Mouse (Mus musculus) spleen, adult 2 months (tissue): ENCODE results near the gene Rnf144b. TPM values are rescaled to one million over a fixed set of nuclear protein-coding genes. Genes with fewer than 3 reads are reported as not detected.

ENCODE experiments used
- DNase-seq, 2 experiments: peaks; one replicate each; pipeline versions ENCODE4 v3.0.0 to v3.0.0-alpha.2; 2012 to 2021; ENCODE audit warnings: low spot score in 2 of 2, low read depth in 1 of 2
- H3K27ac ChIP-seq: fragments of 200-500 bp; 2 replicates; pipeline ENCODE4 v1.5.1; 2012; ENCODE audit warnings: low read length, inconsistent platforms; ENCODE audit not compliant: insufficient read depth
- H3K27me3 ChIP-seq: fragments of 200-500 bp; 2 replicates; pipeline ENCODE4 v1.6.1; 2012; ENCODE audit warnings: mild to moderate bottlenecking, moderate library complexity, low read length, inconsistent platforms; ENCODE audit not compliant: control insufficient read depth, insufficient read depth
- H3K36me3 ChIP-seq: fragments of 200-500 bp; 2 replicates; pipeline ENCODE4 v1.6.1; 2012; ENCODE audit warnings: mild to moderate bottlenecking, low read length, inconsistent platforms; ENCODE audit not compliant: control insufficient read depth, insufficient read depth
- H3K4me1 ChIP-seq: fragments of 200-500 bp; 2 replicates; pipeline ENCODE4 v1.6.1; 2011; ENCODE audit warnings: inconsistent platforms; ENCODE audit not compliant: control insufficient read depth, insufficient read depth, insufficient read length
- H3K4me3 ChIP-seq: fragments of 200-500 bp; 2 replicates; pipeline ENCODE4 v1.5.1; 2011; ENCODE audit warnings: mild to moderate bottlenecking, inconsistent platforms; ENCODE audit not compliant: insufficient read depth, insufficient read length; ENCODE audit errors: extremely low read depth
- CTCF ChIP-seq: fragments of 200-500 bp; IDR thresholded peaks from 2 replicates; pipeline ENCODE4 v1.5.1; 2011; ENCODE audit warnings: mild to moderate bottlenecking, inconsistent platforms; ENCODE audit not compliant: insufficient read depth, insufficient read length, insufficient replicate concordance; ENCODE audit errors: extremely low read depth
- POLR2A ChIP-seq: fragments of 200-500 bp; IDR thresholded peaks from 2 replicates; pipeline ENCODE4 v1.6.1; 2011; ENCODE audit warnings: low read depth, low read length, inconsistent platforms
- WGBS: fragments of 180-500 bp; shearing (Covaris S2); methylation state at CpG from one replicate; pipeline ENCODE4 v1.1.7; 2018; 5-methylcytosine and 5-hydroxymethylcytosine counted together
- polyA plus RNA-seq: library from polyadenylated mRNA; depleted of rRNA; stranded (reverse); fragments of >200 nt; gene quantifications from 2 replicates; pipeline ENCODE4 v1.2.3, GENCODE M21; 2012

Gene Rnf144b
- polyA plus RNA-seq, 1 experiment, result 4.6 TPM

- no peak for DNase-seq
- Histone ChIP-seq H3K4me1 (no peaks in the 10 kb centered on the region), H3K27ac (no peak overlapping the region), H3K27me3 (no peaks in the 10 kb centered on the region), H3K4me3 (no peak overlapping the region), H3K36me3 (no peaks in the 10 kb centered on the region)
- no peak for TF ChIP-seq CTCF
- TF ChIP-seq POLR2A, result no peak
- 84% methylated on average over 6 of the region's 6 CpGs for WGBS
These were observed 20.3 kb downstream of the Rnf144b start for GRCm38 (mm10) chr13:47142764-47143163.

- 84% methylated on average over 9 of the region's 9 CpGs for WGBS
- no peak for DNase-seq
- Histone ChIP-seq H3K4me1 (no peaks in the 10 kb centered on the region), H3K27me3 (no peaks in the 10 kb centered on the region), H3K27ac (no peak overlapping the region), H3K36me3 (no peaks in the 10 kb centered on the region), H3K4me3 (no peak overlapping the region)
- TF ChIP-seq POLR2A (no peak), CTCF (no peak)
These were observed 23.5 kb downstream of the Rnf144b start for GRCm38 (mm10) chr13:47145939-47146338.

- Histone ChIP-seq H3K4me1 (no peaks in the 10 kb centered on the region), H3K36me3 (no peaks in the 10 kb centered on the region), H3K27me3 (no peaks in the 10 kb centered on the region), H3K27ac (no peak overlapping the region), H3K4me3 (no peak overlapping the region)
- WGBS, result 84% methylated on average over 7 of the region's 7 CpGs
- no peak for DNase-seq
- TF ChIP-seq POLR2A, result no peak
- no peak for TF ChIP-seq CTCF
These were observed 23.9 kb downstream of the Rnf144b start for GRCm38 (mm10) chr13:47146388-47146787.

GRCm38 (mm10) chr13:47148573-47148972 lies 26.1 kb downstream of the Rnf144b start:
- DNase-seq, result no peak
- TF ChIP-seq POLR2A (no peak), CTCF (no peak)
- Histone ChIP-seq H3K27me3 (no peaks in the 10 kb centered on the region), H3K27ac (no peak overlapping the region), H3K4me1 (no peaks in the 10 kb centered on the region), H3K4me3 (no peak overlapping the region), H3K36me3 (no peaks in the 10 kb centered on the region)
- WGBS, result 75% methylated on average over 11 of the region's 11 CpGs

GRCm38 (mm10) chr13:47149993-47150392 lies 27.5 kb downstream of the Rnf144b start:
- H3K27ac ChIP-seq, result no peak overlapping the region
- 93% methylated on average over 10 of the region's 10 CpGs for WGBS
- no peak for DNase-seq

GRCm38 (mm10) chr13:47151060-47151459 lies 28.6 kb downstream of the Rnf144b start:
- H3K27me3 ChIP-seq, result no peaks in the 10 kb centered on the region
- H3K27ac ChIP-seq, result no peak overlapping the region
- no peak overlapping the region for H3K4me3 ChIP-seq
- H3K36me3 ChIP-seq, result no peaks in the 10 kb centered on the region
- H3K4me1 ChIP-seq, result no peaks in the 10 kb centered on the region
- WGBS, result 90% methylated on average over 14 of the region's 14 CpGs
- no peak for DNase-seq
- TF ChIP-seq CTCF (no peak), POLR2A (no peak)

More at GRCm38 (mm10) chr13:47149993-47150392, 27.5 kb downstream of the Rnf144b start:
- H3K36me3 ChIP-seq, result no peaks in the 10 kb centered on the region
- no peak overlapping the region for H3K4me3 ChIP-seq
- no peaks in the 10 kb centered on the region for H3K4me1 ChIP-seq
- H3K27me3 ChIP-seq, result no peaks in the 10 kb centered on the region
- TF ChIP-seq CTCF (no peak), POLR2A (no peak)

- Histone ChIP-seq H3K27me3 (no peaks in the 10 kb centered on the region), H3K4me3 (no peak overlapping the region), H3K4me1 (no peaks in the 10 kb centered on the region), H3K36me3 (no peaks in the 10 kb centered on the region), H3K27ac (no peak overlapping the region)
- DNase-seq, result no peak
- 42% methylated on average over 7 of the region's 7 CpGs for WGBS
- TF ChIP-seq CTCF, result peak; percentile 12; the same call in 1 of the 2 replicates
- TF ChIP-seq POLR2A, result no peak
These were observed 29.9 kb downstream of the Rnf144b start for GRCm38 (mm10) chr13:47152390-47152789.
